Mouse (Mus musculus) CH12.LX (cell line): ENCODE results near the gene Sptbn4. TPM values are rescaled to one million over a fixed set of nuclear protein-coding genes. Genes with fewer than 3 reads are reported as not detected.

Experiments used
- DNase-seq: peaks from one replicate; pipeline ENCODE4 v3.0.0-alpha.2; 2013; ENCODE audit errors: extremely low read depth
- H3K27ac ChIP-seq: 2 replicates; pipeline ENCODE4 v1.5.1; 2012; ENCODE audit warnings: low read depth, mild to moderate bottlenecking, control low read depth, moderate library complexity; ENCODE audit not compliant: insufficient read depth
- H3K27me3 ChIP-seq: replicated peaks from 2 replicates; pipeline ENCODE3; 2012; ENCODE audit warnings: inconsistent platforms
- H3K36me3 ChIP-seq, 2 experiments: replicated peaks in 1 of 2; 2 replicates each; pipeline versions ENCODE3 to v1.6.1; 2012; ENCODE audit warnings: inconsistent platforms in 1 of 2, low read length in 1 of 2, mild to moderate bottlenecking in 1 of 2, mixed read lengths in 1 of 2, moderate library complexity in 1 of 2; ENCODE audit not compliant: control insufficient read depth in 1 of 2, insufficient read depth in 1 of 2
- H3K4me1 ChIP-seq, 2 experiments: 2 replicates each; pipeline ENCODE4 v1.6.1; 2012; ENCODE audit warnings: inconsistent platforms in 1 of 2, moderate library complexity in 1 of 2; ENCODE audit not compliant: insufficient read depth in 2 of 2, control insufficient read depth in 1 of 2
- H3K4me2 ChIP-seq: 2 replicates; pipeline ENCODE4 v1.6.1; 2012; ENCODE audit warnings: low read depth, mild to moderate bottlenecking, control low read depth; ENCODE audit not compliant: poor library complexity, insufficient read depth, severe bottlenecking
- H3K4me3 ChIP-seq, 3 experiments: fragments of 150-350 bp in 1 of 3; sonication (generic) in 1 of 3; replicated peaks in 1 of 3; 2 replicates each; pipeline versions ENCODE3 to v1.5.1; 2011 to 2012; ENCODE audit warnings: low read depth in 2 of 3, low read length in 2 of 3, mild to moderate bottlenecking in 2 of 3, moderate library complexity in 2 of 3, control low read depth in 1 of 3, improper control_type of control experiment in 1 of 3, inconsistent platforms in 1 of 3, mixed read lengths in 1 of 3; ENCODE audit not compliant: poor library complexity in 1 of 3
- H3K79me2 ChIP-seq: replicated peaks from 2 replicates; pipeline ENCODE4 v1.6.1; 2012; ENCODE audit warnings: mild to moderate bottlenecking, moderate library complexity; ENCODE audit not compliant: control insufficient read depth, poor library complexity, insufficient read depth, severe bottlenecking; ENCODE audit errors: extremely low read depth
- H3K9ac ChIP-seq: 2 replicates; pipeline ENCODE4 v1.6.1; 2012; ENCODE audit warnings: low read depth, mild to moderate bottlenecking, control low read depth, moderate library complexity; ENCODE audit not compliant: insufficient read depth
- H3K9me3 ChIP-seq: replicated peaks from 2 replicates; pipeline ENCODE3; 2012; ENCODE audit warnings: low read length, inconsistent platforms, mixed read lengths
- BHLHE40 ChIP-seq: IDR thresholded peaks from 2 replicates; pipeline ENCODE4 v1.6.1; 2011; ENCODE audit warnings: mild to moderate bottlenecking, low read depth, low read length, improper control_type of control experiment
- CHD1 ChIP-seq: IDR thresholded peaks from 2 replicates; pipeline ENCODE4 v1.6.1; 2012; ENCODE audit warnings: low read depth, low read length, improper control_type of control experiment, inconsistent platforms
- CHD2 ChIP-seq: IDR thresholded peaks from 2 replicates; pipeline ENCODE4 v1.6.1; 2011; ENCODE audit warnings: low read length, improper control_type of control experiment
- CTCF ChIP-seq, 2 experiments: IDR thresholded peaks in 1 of 2; conservative IDR thresholded peaks in 1 of 2; 2 replicates each; pipeline ENCODE4 v1.5.1; 2011 to 2012; ENCODE audit warnings: low read depth in 2 of 2, low read length in 2 of 2, improper control_type of control experiment in 1 of 2, inconsistent platforms in 1 of 2, mild to moderate bottlenecking in 1 of 2, moderate library complexity in 1 of 2
- E2F4 ChIP-seq: IDR thresholded peaks from 2 replicates; pipeline ENCODE4 v1.6.1; 2011; ENCODE audit warnings: low read depth, low read length, improper control_type of control experiment; ENCODE audit not compliant: insufficient replicate concordance
- ELF1 ChIP-seq: IDR thresholded peaks from 2 replicates; pipeline ENCODE4 v1.6.1; 2014; ENCODE audit warnings: low read depth, mild to moderate bottlenecking, inconsistent platforms, low read length, improper control_type of control experiment
- EP300 ChIP-seq: IDR thresholded peaks from 2 replicates; pipeline ENCODE4 v1.6.1; 2011; ENCODE audit warnings: low read length, improper control_type of control experiment
- ETS1 ChIP-seq: conservative IDR thresholded peaks from 2 replicates; pipeline ENCODE4 v1.6.1; 2012; ENCODE audit warnings: low read depth, mild to moderate bottlenecking, inconsistent platforms, low read length, improper control_type of control experiment, moderate library complexity
- GABPA ChIP-seq: IDR thresholded peaks from 2 replicates; pipeline ENCODE4 v1.6.1; 2012; ENCODE audit warnings: low read depth, low read length, improper control_type of control experiment, inconsistent platforms; ENCODE audit not compliant: insufficient replicate concordance
- HCFC1 ChIP-seq: IDR thresholded peaks from 2 replicates; pipeline ENCODE4 v1.6.1; 2012; ENCODE audit warnings: low read depth, mild to moderate bottlenecking, inconsistent platforms, low read length, improper control_type of control experiment
- JUN ChIP-seq: IDR thresholded peaks from 2 replicates; pipeline ENCODE4 v1.6.1; 2011; ENCODE audit warnings: low read depth, mild to moderate bottlenecking, low read length, improper control_type of control experiment, moderate library complexity; ENCODE audit not compliant: insufficient read depth
- JUND ChIP-seq: conservative IDR thresholded peaks from 2 replicates; pipeline ENCODE4 v1.6.1; 2011; ENCODE audit warnings: low read depth, low read length, improper control_type of control experiment
- KAT2A ChIP-seq: IDR thresholded peaks from 2 replicates; pipeline ENCODE4 v1.6.1; 2012; ENCODE audit warnings: low read length, improper control_type of control experiment, inconsistent platforms; ENCODE audit not compliant: insufficient replicate concordance
- MAFK ChIP-seq: IDR thresholded peaks from 2 replicates; pipeline ENCODE4 v1.6.1; 2011; ENCODE audit warnings: low read length, improper control_type of control experiment; ENCODE audit not compliant: insufficient replicate concordance
- MEF2A ChIP-seq: IDR thresholded peaks from 2 replicates; pipeline ENCODE4 v1.6.1; 2014; ENCODE audit warnings: low read depth, mild to moderate bottlenecking, inconsistent platforms, low read length, improper control_type of control experiment, borderline replicate concordance
- NELFE ChIP-seq: IDR thresholded peaks from 2 replicates; pipeline ENCODE4 v1.6.1; 2011; ENCODE audit warnings: low read depth, low read length, improper control_type of control experiment
- POLR2A ChIP-seq: IDR thresholded peaks from 2 replicates; pipeline ENCODE4 v1.6.1; 2011; ENCODE audit warnings: low read depth, mild to moderate bottlenecking, improper control_type of control experiment, low read length
- RAD21 ChIP-seq: IDR thresholded peaks from 2 replicates; pipeline ENCODE4 v1.6.1; 2011; ENCODE audit warnings: low read depth, mild to moderate bottlenecking, low read length, improper control_type of control experiment, moderate library complexity
- RCOR1 ChIP-seq: conservative IDR thresholded peaks from 2 replicates; pipeline ENCODE4 v1.6.1; 2012; ENCODE audit warnings: low read depth, mild to moderate bottlenecking, inconsistent platforms, low read length, improper control_type of control experiment
- SIN3A ChIP-seq: IDR thresholded peaks from 2 replicates; pipeline ENCODE4 v1.6.1; 2012; ENCODE audit warnings: low read length, improper control_type of control experiment, inconsistent platforms
- SMC3 ChIP-seq: IDR thresholded peaks from 2 replicates; pipeline ENCODE4 v1.6.1; 2011; ENCODE audit warnings: low read depth, low read length, improper control_type of control experiment
- TBP ChIP-seq: conservative IDR thresholded peaks from 2 replicates; pipeline ENCODE4 v1.6.1; 2011; ENCODE audit warnings: low read depth, low read length, improper control_type of control experiment
- TCF12 ChIP-seq: IDR thresholded peaks from 2 replicates; pipeline ENCODE4 v1.6.1; 2014; ENCODE audit warnings: low read depth, mild to moderate bottlenecking, inconsistent platforms, low read length, improper control_type of control experiment
- UBTF ChIP-seq: IDR thresholded peaks from 2 replicates; pipeline ENCODE4 v1.6.1; 2012; ENCODE audit warnings: low read depth, mild to moderate bottlenecking, inconsistent platforms, low read length, improper control_type of control experiment, moderate library complexity
- USF1 ChIP-seq: IDR thresholded peaks from 2 replicates; pipeline ENCODE4 v1.6.1; 2014; ENCODE audit warnings: low read depth, mild to moderate bottlenecking, inconsistent platforms, low read length, improper control_type of control experiment
- ZC3H11A ChIP-seq: IDR thresholded peaks from 2 replicates; pipeline ENCODE4 v1.6.1; 2012; ENCODE audit warnings: low read depth, mild to moderate bottlenecking, inconsistent platforms, low read length, improper control_type of control experiment
- ZNF384 ChIP-seq: IDR thresholded peaks from 2 replicates; pipeline ENCODE4 v1.6.1; 2012; ENCODE audit warnings: low read depth, low read length, improper control_type of control experiment, inconsistent platforms
- dilution Hi-C: fragments of 300-500 bp; cut with MboI; formaldehyde crosslinking; loops from 2 replicates; pipeline ENCODE4 v1.14.3; 2020; ENCODE audit warnings: low sequenced_read_pairs; ENCODE audit not compliant: extremely low pct_unique_long_range_greater_than_20kb, extremely low pct_ligation_motif_present
- in situ Hi-C: fragments of 300-500 bp; cut with MboI; formaldehyde crosslinking; loops from 3 replicates; pipeline ENCODE4 v1.14.3; 2019; ENCODE audit warnings: low sequenced_read_pairs, low pct_ligation_motif_present, low pct_unique_long_range_greater_than_20kb, mixed read lengths
- polyA plus RNA-seq: library from polyadenylated mRNA; unstranded; fragments of >175 nt; gene quantifications from 2 replicates; pipeline ENCODE4 v1.2.1, GENCODE M21; 2012; ENCODE audit warnings: low read depth; ENCODE audit not compliant: insufficient read length
- total RNA-seq, 2 experiments: library from RNA; depleted of rRNA; stranded (reverse); fragments of 300-350 nt in 1 of 2; fragments of >200 nt in 1 of 2; gene quantifications; 2 replicates each; pipeline ENCODE4 v1.2.3; 2012 to 2014

Sptbn4 gene
- total and polyA plus RNA-seq, 3 experiments: 0.21 to 0.38 (median 0.24) TPM

- dilution Hi-C loops: no loop called here
- TF ChIP-seq HCFC1 (no peak), CHD2 (no peak), MAFK (no peak), ELF1 (no peak), CTCF (conservative IDR thresholded peaks at IDR 0.05 in 1 of 2, IDR thresholded peaks at IDR 0.05 in 1 of 2; ENCODE audit: low read depth in 2 of 2, low read length in 2 of 2) (no peak), NELFE (no peak), MEF2A (no peak), CHD1 (no peak), KAT2A (no peak), TCF12 (no peak), E2F4 (no peak), ETS1 (no peak), EP300 (no peak), UBTF (no peak), RAD21 (no peak), GABPA (no peak), JUN (no peak), TBP (no peak), POLR2A (no peak)
- TF ChIP-seq, all 38 proteins: peak for 0
These were observed 66.5 kb downstream of the Sptbn4 start for GRCm38 (mm10) chr7:27381009-27381408.

GRCm38 (mm10) chr7:27379836-27380235, 67.7 kb downstream of the Sptbn4 start:
- Histone ChIP-seq H3K4me1 (peaks cover 0 to 16% of the 10 kb centered on the region in 2 experiments; a peak in 2 of 4 replicates), H3K36me3 (no peaks in the 10 kb centered on the region), H3K27ac (no peak overlapping the region), H3K4me3 (no peak overlapping the region), H3K4me2 (no peak overlapping the region), H3K9ac (no peak overlapping the region), H3K79me2 (no peaks in the 10 kb centered on the region), H3K9me3 (peaks cover 11% of the 10 kb centered on the region), H3K27me3 (peaks cover 18% of the 10 kb centered on the region)
- no peak for TF ChIP-seq EP300
- no peak for TF ChIP-seq CTCF (conservative IDR thresholded peaks at IDR 0.05 in 1 of 2, IDR thresholded peaks at IDR 0.05 in 1 of 2; ENCODE audit: low read depth in 2 of 2, low read length in 2 of 2)
- TF ChIP-seq USF1: no peak
- TF ChIP-seq SMC3: no peak
- TF ChIP-seq JUN: no peak
- TF ChIP-seq ZC3H11A: no peak
- no peak for TF ChIP-seq BHLHE40
- TF ChIP-seq ZNF384: no peak
- TF ChIP-seq RAD21: no peak
- TF ChIP-seq ETS1: no peak
- no peak for TF ChIP-seq RCOR1
- no peak for TF ChIP-seq SIN3A
- TF ChIP-seq MEF2A: no peak
- no peak for TF ChIP-seq CHD1
- no peak for TF ChIP-seq JUND
- no peak for TF ChIP-seq TBP
- dilution Hi-C loops: no loop called here
- no peak for DNase-seq
- in situ Hi-C loops: no loop called here

More at GRCm38 (mm10) chr7:27381009-27381408, 66.5 kb downstream of the Sptbn4 start:
- Histone ChIP-seq H3K9me3 (peaks cover 6% of the 10 kb centered on the region), H3K27ac (no peak overlapping the region), H3K4me3 (no peak overlapping the region), H3K36me3 (no peaks in the 10 kb centered on the region), H3K4me1 (peaks cover 0 to 23% of the 10 kb centered on the region in 2 experiments; a peak in 2 of 4 replicates), H3K79me2 (no peaks in the 10 kb centered on the region), H3K27me3 (peaks cover 8% of the 10 kb centered on the region), H3K4me2 (no peak overlapping the region), H3K9ac (no peak overlapping the region)
- no peak for DNase-seq
- in situ Hi-C loops: no loop called here
